Mouse (Mus musculus): ENCODE results near the gene Atp8b2.

DNA sequence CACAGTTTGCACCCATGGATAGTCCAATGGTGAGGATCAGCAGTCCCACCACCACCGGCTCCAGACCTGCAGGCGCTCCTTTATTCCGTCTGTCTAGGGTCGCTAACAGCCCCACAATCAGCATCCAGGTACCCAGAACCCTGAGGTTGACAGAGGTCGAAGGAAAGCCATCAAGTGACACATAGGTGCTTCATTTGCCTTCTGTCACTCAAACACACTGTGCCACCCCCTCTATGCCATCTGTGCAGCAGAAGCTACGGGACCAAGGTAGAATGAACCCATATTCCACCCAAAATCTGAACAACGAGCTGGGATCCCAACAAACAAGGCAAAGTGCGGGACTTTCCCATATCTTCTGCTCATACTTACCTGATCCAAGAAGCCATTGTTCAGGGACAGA, 2.2 kb upstream of the Atp8b2 start:
- no peak for TF ChIP-seq CTCF (IDR thresholded peaks at IDR 0.05; ENCODE audit: control insufficient read depth, insufficient read depth, low read length)
- TF ChIP-seq POLR2A (IDR thresholded peaks at IDR 0.05; ENCODE audit: borderline replicate concordance, control insufficient read depth, low read depth, low read length), result no peak
